Mouse (Mus musculus) left cerebral cortex, adult 8-10 months (tissue): ENCODE measurements at regions not wholly inside any gene's neighbourhood (a gene's known extent, or its start where the extent isn't known, plus 50 kb on each side); places are given as distances from the start of the nearest gene placed in this dataset.

Experiments
- DNase-seq, 2 experiments: peaks; one replicate each; pipeline ENCODE4 v3.0.0; 2022; ENCODE audit warnings: low spot score in 2 of 2

GRCm38 (mm10) chr17:85767201-85767862, 79.3 kb upstream of the Six2 start:
- DNase-seq, result no peak

DNA sequence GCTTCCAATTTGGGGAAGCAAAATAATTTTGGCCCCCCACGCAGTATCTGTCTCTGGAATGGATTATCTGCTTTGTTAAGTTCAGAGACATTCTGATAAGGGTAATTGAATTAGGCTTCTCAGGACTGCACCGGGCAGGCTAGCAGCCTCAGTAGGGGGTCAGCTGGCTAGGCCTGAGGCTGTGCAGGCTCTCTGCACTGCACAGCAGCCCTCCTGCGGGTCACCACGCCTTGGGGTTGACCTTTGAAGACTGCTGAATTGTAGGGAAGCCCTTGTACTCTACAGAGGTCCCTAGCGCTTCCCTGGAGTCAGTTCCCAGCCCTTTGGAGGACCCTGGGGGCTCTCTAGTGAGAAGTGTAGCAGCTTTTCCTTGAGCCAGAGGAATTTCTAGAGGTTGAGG, 78.5 kb upstream of the Six2 start:
- no peak for DNase-seq

- DNase-seq, result no peak
These were observed 70.6 kb upstream of the Six2 start for GRCm38 (mm10) chr17:85758581-85759098.

GRCm38 (mm10) chr17:85757647-85758046, 69.6 kb upstream of the Six2 start:
- no peak for DNase-seq

DNA sequence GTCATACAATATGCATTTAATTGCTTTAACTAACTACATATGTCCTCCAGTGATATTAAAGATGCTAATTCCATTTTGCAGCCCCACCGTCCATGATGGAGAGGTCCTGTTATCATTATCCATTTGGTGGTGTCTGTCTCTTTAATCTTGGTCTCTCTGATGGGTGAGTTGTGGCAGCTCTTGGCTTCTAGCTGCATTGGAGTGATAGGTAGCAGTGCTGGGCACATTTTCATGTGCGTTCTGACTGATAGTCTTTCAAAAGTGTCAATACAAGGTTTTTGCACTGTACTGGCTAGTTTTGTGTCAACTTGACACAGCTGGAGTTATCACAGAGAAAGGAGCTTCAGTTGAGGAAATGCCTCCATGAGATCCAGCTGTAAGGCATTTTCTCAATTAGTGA, 67.5 kb upstream of the Six2 start:
- no peak for DNase-seq

DNA sequence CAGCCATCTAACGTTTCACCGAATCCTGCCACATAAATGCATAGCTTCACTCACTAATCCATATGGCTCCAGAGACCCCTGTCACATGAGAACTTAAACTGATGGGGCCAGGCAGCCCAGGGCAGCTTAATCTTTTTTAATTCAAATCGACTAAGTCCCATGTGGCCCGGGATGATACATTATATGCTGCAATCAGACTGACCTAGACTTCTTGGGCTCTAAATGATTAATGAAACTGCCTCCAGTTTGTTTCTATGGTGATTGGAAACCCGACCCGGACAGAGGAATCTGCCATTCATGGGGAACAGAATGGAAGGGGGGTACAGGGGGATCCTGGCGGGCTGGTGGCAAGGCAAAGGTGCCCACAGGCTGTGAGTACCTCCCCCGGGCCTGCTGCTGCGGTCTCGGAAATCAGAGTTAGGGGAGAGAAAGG, 60.6 kb upstream of the Six2 start:
- no peak for DNase-seq

DNA sequence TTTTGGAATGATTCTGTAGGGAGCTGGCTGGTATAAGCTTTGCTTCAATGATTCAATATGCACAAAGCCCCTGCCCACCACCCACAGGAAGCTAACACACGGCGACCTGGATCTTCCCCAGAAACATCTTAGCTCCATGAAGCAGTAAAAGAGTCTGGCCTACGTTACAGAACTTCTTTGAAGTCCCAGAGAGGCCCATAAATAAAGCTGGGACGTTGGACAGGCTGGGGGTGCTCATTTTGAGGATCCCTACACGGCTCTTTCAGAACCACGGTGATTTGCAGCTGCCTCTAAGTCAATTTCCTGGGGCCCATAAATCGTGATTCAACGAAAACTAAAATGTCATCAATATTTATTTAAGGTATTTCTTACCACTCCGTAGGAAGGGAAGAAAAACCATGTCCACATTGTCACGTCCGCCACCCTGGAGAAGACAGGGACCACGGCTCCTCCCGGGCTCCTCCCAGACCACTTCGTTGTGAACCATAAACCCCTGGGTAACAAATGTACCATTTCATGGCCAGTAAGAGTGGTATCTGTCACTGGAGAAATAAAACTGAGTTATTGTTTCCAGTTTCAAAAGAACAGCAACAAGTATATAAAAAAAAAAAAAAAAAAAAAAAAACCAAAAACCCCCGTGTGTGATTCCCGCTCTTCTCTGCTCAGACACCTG, 60.0 kb upstream of the Six2 start:
- no peak for DNase-seq
